Mouse (Mus musculus): ENCODE data around the gene Prdm11. TPM values are rescaled to one million over a fixed set of nuclear protein-coding genes. Genes with fewer than 3 reads are reported as not detected.
A peak's percentile ranks its signal among the peaks of the same experiment; 100 is the strongest.

Prdm11 gene
- polyA plus RNA-seq, 1 experiment from 2014 or later = 2.7 TPM

DNA sequence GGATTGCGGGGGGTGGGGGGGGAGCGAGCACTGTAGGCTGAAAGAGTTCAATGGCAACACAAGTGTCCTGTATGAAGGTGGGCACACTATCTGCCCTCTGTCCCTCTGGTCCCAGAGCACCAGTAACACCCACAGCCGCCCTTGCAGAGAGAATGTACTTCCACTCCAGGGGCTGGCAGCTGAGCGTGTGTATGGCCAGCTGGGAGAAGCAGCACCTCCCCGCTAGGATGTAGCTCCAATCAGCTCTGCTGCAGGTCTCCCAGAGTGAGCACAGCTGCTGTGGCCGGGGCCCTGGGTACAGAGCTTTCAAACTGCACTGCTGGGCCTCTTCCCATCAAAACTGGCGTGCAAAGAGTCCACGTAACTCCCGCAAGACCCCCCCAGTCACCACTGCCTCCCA, 14.9 kb downstream of the Prdm11 start:
- Histone ChIP-seq H3K27me3 (ENCODE audit: control insufficient read depth, insufficient read depth, low read length) (no peaks in the 10 kb centered on the region), H3K36me3 (replicated peaks; ENCODE audit: control insufficient read depth, insufficient read depth, low read depth, low read length) (no peaks in the 10 kb centered on the region), H3K9me3 (replicated peaks; ENCODE audit: control insufficient read depth, low read length) (no peaks in the 10 kb centered on the region), H3K27ac (replicated peaks; ENCODE audit: low read depth, low read length) (no peak overlapping the region), H3K4me3 (ENCODE audit: low read depth, low read length) (no peak overlapping the region), H3K9ac (replicated peaks; ENCODE audit: low read length) (no peak overlapping the region), H3K4me2 (ENCODE audit: low read depth, low read length) (no peak overlapping the region), H3K4me1 (ENCODE audit: control insufficient read depth, insufficient read depth, low read length) (peaks cover 9% of the 10 kb centered on the region)
- ATAC-seq (replicated peaks; ENCODE audit: insufficient number of reproducible peaks, low FRiP score, low TSS enrichment, low read depth) (no peak), DNase-seq (ENCODE audit: low spot score) (no peak)
- 75% methylated on average over 9 of the region's 9 CpGs for WGBS

DNA sequence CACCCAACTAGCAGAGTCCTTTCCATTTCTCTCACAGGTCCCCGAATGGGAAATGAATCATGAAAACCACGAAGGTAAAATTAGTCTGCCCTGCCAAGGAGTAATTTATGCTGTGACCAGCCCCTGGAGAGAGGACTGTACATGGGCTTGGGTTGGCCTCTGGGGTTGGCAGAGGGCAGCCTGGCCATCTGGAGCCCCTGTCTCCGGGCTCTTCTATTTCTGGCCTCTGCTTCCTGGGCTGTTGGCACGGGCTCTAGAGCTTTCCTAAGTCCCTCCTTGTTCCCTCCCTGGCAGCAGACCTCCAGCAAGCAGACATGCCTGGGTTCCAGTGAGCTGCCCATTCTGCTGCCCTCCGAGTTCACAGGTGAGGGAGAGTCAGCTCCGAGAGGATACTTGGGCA, 15.9 kb downstream of the Prdm11 start:
- H3K36me3 ChIP-seq (replicated peaks; ENCODE audit: control insufficient read depth, insufficient read depth, low read depth, low read length) = no peaks in the 10 kb centered on the region
- no peak overlapping the region for H3K4me3 ChIP-seq (ENCODE audit: low read depth, low read length)
- no peak overlapping the region for H3K4me2 ChIP-seq (ENCODE audit: low read depth, low read length)
- ATAC-seq (replicated peaks; ENCODE audit: insufficient number of reproducible peaks, low FRiP score, low TSS enrichment, low read depth) = no peak
- DNase-seq (ENCODE audit: low spot score) = no peak
- H3K9ac ChIP-seq (replicated peaks; ENCODE audit: low read length) = no peak overlapping the region
- no peaks in the 10 kb centered on the region for H3K9me3 ChIP-seq (replicated peaks; ENCODE audit: control insufficient read depth, low read length)
- H3K27ac ChIP-seq (replicated peaks; ENCODE audit: low read depth, low read length) = no peak overlapping the region
- WGBS = 86% methylated on average over 6 of the region's 6 CpGs
- H3K4me1 ChIP-seq (ENCODE audit: control insufficient read depth, insufficient read depth, low read length) = peaks cover 4% of the 10 kb centered on the region
- no peaks in the 10 kb centered on the region for H3K27me3 ChIP-seq (ENCODE audit: control insufficient read depth, insufficient read depth, low read length)

DNA sequence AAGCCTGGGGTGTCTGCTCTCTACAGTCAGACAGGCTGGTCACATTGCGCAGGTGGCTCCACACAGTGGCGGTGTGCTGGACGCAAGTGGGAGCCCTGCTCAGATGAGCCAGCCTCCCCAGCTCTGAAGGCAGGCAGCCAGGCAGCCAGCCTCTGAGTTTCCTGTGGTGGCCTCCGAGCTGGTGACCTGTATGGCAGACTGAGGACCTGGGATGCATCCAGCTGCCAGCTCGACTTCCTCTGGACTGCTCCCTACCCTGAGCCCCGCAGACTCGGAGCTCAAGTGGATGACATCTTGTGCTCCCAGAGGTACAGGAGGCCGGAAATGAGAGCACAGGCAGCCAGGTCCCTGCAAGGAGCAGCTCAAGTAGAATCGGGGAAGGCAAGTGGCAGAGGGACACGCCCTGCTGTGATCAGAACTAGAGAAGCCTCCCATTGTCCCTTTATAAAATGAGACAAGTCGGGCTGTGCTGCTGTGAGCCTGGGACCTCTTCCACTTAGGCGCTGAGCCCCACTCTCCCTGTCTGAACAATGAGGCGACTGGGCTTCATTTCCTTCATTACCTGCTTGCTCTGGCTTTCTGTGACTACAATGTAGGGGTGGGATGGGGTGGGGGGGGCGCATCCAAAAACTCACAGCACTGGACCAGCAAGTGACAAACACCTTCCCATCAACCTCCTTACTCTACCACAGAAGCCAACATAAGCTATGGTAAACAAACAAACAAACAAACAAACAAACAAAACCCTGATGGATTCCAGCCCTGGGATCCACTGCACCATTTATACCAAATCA, 16.5 kb downstream of the Prdm11 start:
- no peak for ATAC-seq (replicated peaks; ENCODE audit: insufficient number of reproducible peaks, low FRiP score, low TSS enrichment, low read depth)
- DNase-seq (ENCODE audit: low spot score) = no peak
- no peak overlapping the region for H3K4me3 ChIP-seq (ENCODE audit: low read depth, low read length)
- WGBS = 38% methylated on average over 14 of the region's 14 CpGs
- peak overlapping the region; percentile 18; the same call in 1 of the 2 replicates for H3K9ac ChIP-seq (replicated peaks; ENCODE audit: low read length)
- peaks cover 4% of the 10 kb centered on the region for H3K4me1 ChIP-seq (ENCODE audit: control insufficient read depth, insufficient read depth, low read length)
- H3K36me3 ChIP-seq (replicated peaks; ENCODE audit: control insufficient read depth, insufficient read depth, low read depth, low read length) = no peaks in the 10 kb centered on the region
- H3K27ac ChIP-seq (replicated peaks; ENCODE audit: low read depth, low read length) = no peak overlapping the region
- H3K27me3 ChIP-seq (ENCODE audit: control insufficient read depth, insufficient read depth, low read length) = no peaks in the 10 kb centered on the region
- H3K9me3 ChIP-seq (replicated peaks; ENCODE audit: control insufficient read depth, low read length) = no peaks in the 10 kb centered on the region
- H3K4me2 ChIP-seq (ENCODE audit: low read depth, low read length) = no peak overlapping the region

DNA sequence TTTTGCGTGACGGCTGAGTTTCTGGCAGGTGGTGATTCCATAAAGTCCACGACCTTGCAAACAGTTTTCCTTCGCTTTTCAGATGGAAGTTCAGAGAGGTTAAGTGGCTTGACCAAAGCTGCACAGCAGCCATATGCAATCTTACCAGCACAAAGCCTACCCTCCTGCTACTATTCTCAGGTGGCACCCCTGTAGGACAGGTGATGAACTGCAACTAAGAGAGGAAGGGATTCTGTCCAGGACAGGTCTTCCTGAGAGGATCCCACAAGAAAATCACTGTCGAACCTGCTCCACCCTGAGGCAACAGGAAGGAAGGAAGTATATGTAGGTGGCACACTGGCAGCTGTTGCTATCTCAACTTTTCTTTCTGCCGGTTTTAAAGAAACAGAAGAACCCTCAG, 17.1 kb downstream of the Prdm11 start:
- H3K4me3 ChIP-seq (ENCODE audit: low read depth, low read length) = no peak overlapping the region
- DNase-seq (ENCODE audit: low spot score) (no peak), ATAC-seq (replicated peaks; ENCODE audit: insufficient number of reproducible peaks, low FRiP score, low TSS enrichment, low read depth) (no peak)
- no peaks in the 10 kb centered on the region for H3K36me3 ChIP-seq (replicated peaks; ENCODE audit: control insufficient read depth, insufficient read depth, low read depth, low read length)
- 69% methylated on average over 6 of the region's 6 CpGs for WGBS
- H3K27me3 ChIP-seq (ENCODE audit: control insufficient read depth, insufficient read depth, low read length) = no peaks in the 10 kb centered on the region
- peaks cover 4% of the 10 kb centered on the region for H3K4me1 ChIP-seq (ENCODE audit: control insufficient read depth, insufficient read depth, low read length)
- H3K9me3 ChIP-seq (replicated peaks; ENCODE audit: control insufficient read depth, low read length) = no peaks in the 10 kb centered on the region
- no peak overlapping the region for H3K9ac ChIP-seq (replicated peaks; ENCODE audit: low read length)
- no peak overlapping the region for H3K4me2 ChIP-seq (ENCODE audit: low read depth, low read length)
- no peak overlapping the region for H3K27ac ChIP-seq (replicated peaks; ENCODE audit: low read depth, low read length)

DNA sequence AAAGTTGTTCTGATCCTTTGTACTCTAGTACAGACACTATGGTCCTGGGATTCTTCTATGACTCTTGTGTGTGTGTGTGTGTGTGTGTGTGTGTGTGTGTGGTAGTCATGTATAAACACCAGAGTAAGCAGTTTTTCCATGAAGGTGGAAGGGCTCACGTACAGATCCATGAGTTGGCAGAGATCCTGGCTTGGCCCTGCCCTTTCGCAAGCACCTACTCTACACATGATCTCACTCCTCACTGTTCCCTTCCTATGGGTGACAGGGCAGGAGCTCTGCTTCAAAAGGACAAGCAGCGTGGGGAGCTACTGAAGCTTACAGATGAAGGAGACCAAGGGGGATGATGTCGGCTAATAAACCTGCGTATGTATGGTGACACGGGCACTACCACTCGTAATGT, 18.3 kb downstream of the Prdm11 start:
- DNase-seq (ENCODE audit: low spot score) (no peak), ATAC-seq (replicated peaks; ENCODE audit: insufficient number of reproducible peaks, low FRiP score, low TSS enrichment, low read depth) (no peak)
- no peak overlapping the region for H3K4me3 ChIP-seq (ENCODE audit: low read depth, low read length)
- H3K27me3 ChIP-seq (ENCODE audit: control insufficient read depth, insufficient read depth, low read length) = no peaks in the 10 kb centered on the region
- 91% methylated on average over 7 of the region's 7 CpGs for WGBS
- H3K9me3 ChIP-seq (replicated peaks; ENCODE audit: control insufficient read depth, low read length) = no peaks in the 10 kb centered on the region
- no peak overlapping the region for H3K27ac ChIP-seq (replicated peaks; ENCODE audit: low read depth, low read length)
- no peaks in the 10 kb centered on the region; the same call in 1 of the 2 replicates for H3K36me3 ChIP-seq (replicated peaks; ENCODE audit: control insufficient read depth, insufficient read depth, low read depth, low read length)
- H3K4me1 ChIP-seq (ENCODE audit: control insufficient read depth, insufficient read depth, low read length) = peaks cover 4% of the 10 kb centered on the region
- no peak overlapping the region for H3K4me2 ChIP-seq (ENCODE audit: low read depth, low read length)
- H3K9ac ChIP-seq (replicated peaks; ENCODE audit: low read length) = no peak overlapping the region

DNA sequence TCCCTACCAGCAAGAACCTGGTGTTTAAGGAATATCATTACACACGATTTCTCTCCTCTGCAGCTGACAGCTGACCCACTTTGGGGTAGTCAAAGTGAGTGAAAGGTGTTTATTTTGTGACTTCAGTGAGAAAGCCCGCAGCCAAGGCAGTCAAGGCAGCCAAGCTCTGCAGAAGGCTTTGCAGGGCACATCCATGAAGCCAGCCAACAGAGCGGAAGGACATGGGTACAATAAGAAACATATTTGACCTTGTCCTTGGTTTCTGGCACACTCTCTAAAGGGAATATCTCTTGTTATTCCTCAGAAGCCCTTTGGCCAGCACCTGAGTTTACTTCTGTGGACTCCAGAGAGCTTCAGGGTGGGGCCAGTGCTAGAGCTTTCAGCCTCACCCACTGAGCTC, 21.5 kb downstream of the Prdm11 start:
- H3K27ac ChIP-seq (replicated peaks; ENCODE audit: low read depth, low read length) = no peak overlapping the region
- no peaks in the 10 kb centered on the region for H3K27me3 ChIP-seq (ENCODE audit: control insufficient read depth, insufficient read depth, low read length)
- peaks cover 4% of the 10 kb centered on the region for H3K4me1 ChIP-seq (ENCODE audit: control insufficient read depth, insufficient read depth, low read length)
- no peaks in the 10 kb centered on the region for H3K9me3 ChIP-seq (replicated peaks; ENCODE audit: control insufficient read depth, low read length)
- ATAC-seq (replicated peaks; ENCODE audit: insufficient number of reproducible peaks, low FRiP score, low TSS enrichment, low read depth) (no peak), DNase-seq (ENCODE audit: low spot score) (no peak)
- no peak overlapping the region for H3K9ac ChIP-seq (replicated peaks; ENCODE audit: low read length)
- H3K4me2 ChIP-seq (ENCODE audit: low read depth, low read length) = no peak overlapping the region
- WGBS = 86% methylated on average over 3 of the region's 3 CpGs
- no peak overlapping the region for H3K4me3 ChIP-seq (ENCODE audit: low read depth, low read length)
- no peaks in the 10 kb centered on the region; the same call in 1 of the 2 replicates for H3K36me3 ChIP-seq (replicated peaks; ENCODE audit: control insufficient read depth, insufficient read depth, low read depth, low read length)

DNA sequence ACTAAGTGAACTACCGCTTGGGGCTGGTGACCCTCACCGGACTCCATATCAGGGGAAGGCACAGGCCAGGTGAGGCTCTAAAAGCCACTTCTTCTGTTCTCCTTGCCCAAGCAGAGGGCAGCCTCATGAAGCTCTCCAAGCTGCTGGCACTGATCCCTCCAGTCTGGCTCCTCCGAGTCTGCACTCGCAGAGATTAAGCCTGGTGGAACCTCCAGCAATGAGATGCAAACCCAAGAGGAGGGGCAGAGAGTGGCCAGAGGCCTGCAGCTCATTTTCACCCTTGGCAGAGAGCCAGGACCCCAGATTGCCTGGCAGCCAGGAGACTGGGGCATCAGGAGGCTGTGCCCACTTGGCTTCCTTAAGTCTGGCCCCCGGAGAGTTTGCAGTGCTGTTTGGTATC, 27.1 kb downstream of the Prdm11 start:
- WGBS = 82% methylated on average over 5 of the region's 5 CpGs
- H3K9me3 ChIP-seq (replicated peaks; ENCODE audit: control insufficient read depth, low read length) = no peaks in the 10 kb centered on the region
- no peaks in the 10 kb centered on the region for H3K27me3 ChIP-seq (ENCODE audit: control insufficient read depth, insufficient read depth, low read length)
- no peak overlapping the region for H3K27ac ChIP-seq (replicated peaks; ENCODE audit: low read depth, low read length)
- H3K4me3 ChIP-seq (ENCODE audit: low read depth, low read length) = no peak overlapping the region
- DNase-seq (ENCODE audit: low spot score) (no peak), ATAC-seq (replicated peaks; ENCODE audit: insufficient number of reproducible peaks, low FRiP score, low TSS enrichment, low read depth) (no peak)
- no peak overlapping the region for H3K4me2 ChIP-seq (ENCODE audit: low read depth, low read length)
- no peak overlapping the region for H3K9ac ChIP-seq (replicated peaks; ENCODE audit: low read length)
- H3K4me1 ChIP-seq (ENCODE audit: control insufficient read depth, insufficient read depth, low read length) = peaks cover 9% of the 10 kb centered on the region
- no peaks in the 10 kb centered on the region; the same call in 1 of the 2 replicates for H3K36me3 ChIP-seq (replicated peaks; ENCODE audit: control insufficient read depth, insufficient read depth, low read depth, low read length)

DNA sequence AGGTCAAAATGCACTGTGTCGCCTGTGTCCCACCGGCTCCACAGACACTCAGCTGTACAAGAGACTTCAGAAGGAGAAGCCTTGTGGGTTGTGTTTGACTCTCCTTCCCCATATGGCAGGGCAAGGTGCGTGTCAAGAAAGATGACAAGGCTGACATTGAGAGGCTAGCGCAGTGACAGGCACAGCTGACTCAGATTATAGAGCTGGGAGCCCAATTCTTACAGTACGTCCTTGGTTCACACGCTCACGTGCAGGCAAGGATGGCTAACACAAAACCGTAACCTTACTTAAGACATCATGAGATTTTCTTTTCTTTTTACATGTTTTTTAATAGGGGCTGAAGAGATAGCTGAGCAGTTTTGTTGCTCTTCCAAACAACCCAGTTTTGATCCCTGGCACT, 28.8 kb downstream of the Prdm11 start:
- H3K9me3 ChIP-seq (replicated peaks; ENCODE audit: control insufficient read depth, low read length) = no peaks in the 10 kb centered on the region
- DNase-seq (ENCODE audit: low spot score) (no peak), ATAC-seq (replicated peaks; ENCODE audit: insufficient number of reproducible peaks, low FRiP score, low TSS enrichment, low read depth) (no peak)
- no peak overlapping the region for H3K9ac ChIP-seq (replicated peaks; ENCODE audit: low read length)
- no peak overlapping the region for H3K4me3 ChIP-seq (ENCODE audit: low read depth, low read length)
- H3K36me3 ChIP-seq (replicated peaks; ENCODE audit: control insufficient read depth, insufficient read depth, low read depth, low read length) = no peaks in the 10 kb centered on the region
- H3K27ac ChIP-seq (replicated peaks; ENCODE audit: low read depth, low read length) = no peak overlapping the region
- H3K27me3 ChIP-seq (ENCODE audit: control insufficient read depth, insufficient read depth, low read length) = no peaks in the 10 kb centered on the region
- H3K4me2 ChIP-seq (ENCODE audit: low read depth, low read length) = no peak overlapping the region
- WGBS = 83% methylated on average over 8 of the region's 8 CpGs
- peaks cover 9% of the 10 kb centered on the region for H3K4me1 ChIP-seq (ENCODE audit: control insufficient read depth, insufficient read depth, low read length)
